Mouse (Mus musculus) forebrain, embryonic 14.5 days (tissue): ENCODE results near the gene D630003M21Rik. TPM values are rescaled to one million over a fixed set of nuclear protein-coding genes. Genes with fewer than 3 reads are reported as not detected.

ENCODE experiments used
- ATAC-seq: fragments of 200-750 bp; cut with Nextera tagmentation; 2 replicates; pipeline ENCODE4 v1.8.0; 2017; ENCODE audit warnings: mild to moderate bottlenecking, moderate library complexity
- DNase-seq: peaks from one replicate; pipeline ENCODE4 v3.0.0-alpha.2; 2015; ENCODE audit warnings: low spot score
- H3K27ac ChIP-seq: fragments of 300-500 bp; sonication (generic); 2 replicates; pipeline ENCODE4 v1.5.1; 2014; ENCODE audit warnings: low read depth, mild to moderate bottlenecking, control low read depth, low read length, moderate library complexity
- H3K27me3 ChIP-seq: fragments of 300-500 bp; sonication (generic); replicated peaks from 2 replicates; pipeline ENCODE4 v1.6.1; 2014; ENCODE audit warnings: low read length, control low read depth, mixed read lengths; ENCODE audit not compliant: control insufficient read depth, insufficient read depth
- H3K36me3 ChIP-seq: fragments of 300-500 bp; sonication (generic); 2 replicates; pipeline ENCODE4 v1.6.1; 2014; ENCODE audit warnings: low read length, control low read depth; ENCODE audit not compliant: control insufficient read depth, insufficient read depth
- H3K4me1 ChIP-seq: fragments of 300-500 bp; sonication (generic); 2 replicates; pipeline ENCODE4 v1.6.1; 2014; ENCODE audit warnings: antibody characterized with exemption, low read length, control low read depth; ENCODE audit not compliant: control insufficient read depth, insufficient read depth
- H3K4me2 ChIP-seq: fragments of 300-500 bp; sonication (generic); 2 replicates; pipeline ENCODE4 v1.6.1; 2014; ENCODE audit warnings: mild to moderate bottlenecking, control low read depth, low read length
- H3K4me3 ChIP-seq: fragments of 300-500 bp; sonication (generic); 2 replicates; pipeline ENCODE4 v1.5.1; 2014; ENCODE audit warnings: low read depth, low read length, control low read depth
- H3K9ac ChIP-seq: fragments of 300-500 bp; sonication (generic); 2 replicates; pipeline ENCODE4 v1.6.1; 2014; ENCODE audit warnings: mild to moderate bottlenecking, low read length, control low read depth, moderate library complexity
- H3K9me3 ChIP-seq: fragments of 300-500 bp; sonication (generic); replicated peaks from 2 replicates; pipeline ENCODE4 v1.6.1; 2016; ENCODE audit warnings: low read length, control low read depth, mixed read lengths; ENCODE audit not compliant: control insufficient read depth
- WGBS: fragments of 180-500 bp; shearing (Covaris S2); extraction: QIAGEN DNeasy Blood & Tissue Kit; methylation state at CpG from one replicate; pipeline ENCODE4 v1.1.7; 2014; 5-methylcytosine and 5-hydroxymethylcytosine counted together
- polyA plus RNA-seq: library from polyadenylated mRNA; unstranded; fragments of >200 nt; fragmentation: Nextera tagmentation; extraction: Ambion mirVana; gene quantifications from 2 replicates; pipeline ENCODE4 v1.2.1, GENCODE M21; 2014

D630003M21Rik gene
- polyA plus RNA-seq, 1 experiment from 2014 or later = 1.5 TPM

- Histone ChIP-seq H3K4me1 (peaks cover 24% of the 10 kb centered on the region), H3K4me2 (peak overlapping the region; percentile 33), H3K36me3 (no peaks in the 10 kb centered on the region), H3K27me3 (no peaks in the 10 kb centered on the region), H3K9ac (no peak overlapping the region), H3K27ac (peak overlapping the region; percentile 14; the same call in 1 of the 2 replicates), H3K9me3 (no peaks in the 10 kb centered on the region), H3K4me3 (no peak overlapping the region; the same call in 1 of the 2 replicates)
- WGBS = 13% methylated on average over 18 of the region's 18 CpGs
- ATAC-seq (peak; percentile 30; the same call in 1 of the 2 replicates), DNase-seq (peak; percentile 81)
These were observed 49.5 kb downstream of the D630003M21Rik start for GRCm38 (mm10) chr2:158179370-158180111.

- H3K4me3 ChIP-seq = no peak overlapping the region; the same call in 1 of the 2 replicates
These were observed 50.2 kb downstream of the D630003M21Rik start for GRCm38 (mm10) chr2:158178696-158179369.

GRCm38 (mm10) chr2:158178139-158178538 lies 50.9 kb downstream of the D630003M21Rik start:
- Histone ChIP-seq H3K27ac (peak overlapping the region; percentile 30; the same call in 1 of the 2 replicates), H3K9ac (no peak overlapping the region), H3K27me3 (no peaks in the 10 kb centered on the region), H3K9me3 (no peaks in the 10 kb centered on the region), H3K4me1 (peaks cover 24% of the 10 kb centered on the region), H3K36me3 (no peaks in the 10 kb centered on the region), H3K4me2 (no peak overlapping the region), H3K4me3 (no peak overlapping the region)
- DNase-seq = no peak
- ATAC-seq = no peak
- 75% methylated on average over 4 of the region's 4 CpGs for WGBS

More at GRCm38 (mm10) chr2:158178696-158179369, 50.2 kb downstream of the D630003M21Rik start:
- H3K4me2 ChIP-seq = peak overlapping the region; percentile 33
- DNase-seq (peak; percentile 28), ATAC-seq (no peak; the same call in 1 of the 2 replicates)
- no peaks in the 10 kb centered on the region for H3K36me3 ChIP-seq
- H3K9me3 ChIP-seq = no peaks in the 10 kb centered on the region
- peaks cover 24% of the 10 kb centered on the region for H3K4me1 ChIP-seq
- H3K27ac ChIP-seq = no peak overlapping the region
- peak overlapping the region; percentile 5; the same call in 1 of the 2 replicates for H3K9ac ChIP-seq
- H3K27me3 ChIP-seq = no peaks in the 10 kb centered on the region
- 11% methylated on average over 16 of the region's 19 CpGs for WGBS

GRCm38 (mm10) chr2:158177574-158177973 lies 51.4 kb downstream of the D630003M21Rik start:
- peak; percentile 87 for DNase-seq
- Histone ChIP-seq H3K27me3 (no peaks in the 10 kb centered on the region), H3K27ac (peak overlapping the region; percentile 30), H3K9me3 (no peaks in the 10 kb centered on the region), H3K4me3 (no peak overlapping the region), H3K4me2 (no peak overlapping the region), H3K4me1 (peaks cover 24% of the 10 kb centered on the region), H3K9ac (no peak overlapping the region), H3K36me3 (no peaks in the 10 kb centered on the region)
- ATAC-seq = peak; percentile 63
- WGBS = 2% methylated on average over 3 of the region's 3 CpGs

GRCm38 (mm10) chr2:158176763-158177162 lies 52.3 kb downstream of the D630003M21Rik start:
- DNase-seq = no peak
- no peak for ATAC-seq
- H3K27me3 ChIP-seq = no peaks in the 10 kb centered on the region
- no peak overlapping the region for H3K9ac ChIP-seq
- no peaks in the 10 kb centered on the region for H3K36me3 ChIP-seq
- no peak overlapping the region for H3K4me3 ChIP-seq
- peaks cover 20% of the 10 kb centered on the region for H3K4me1 ChIP-seq
- no peak overlapping the region for H3K4me2 ChIP-seq
- 94% methylated on average over 9 of the region's 9 CpGs for WGBS
- no peaks in the 10 kb centered on the region for H3K9me3 ChIP-seq
- no peak overlapping the region for H3K27ac ChIP-seq

GRCm38 (mm10) chr2:158175433-158175832 lies 53.6 kb downstream of the D630003M21Rik start:
- peaks cover 17% of the 10 kb centered on the region for H3K4me1 ChIP-seq
- H3K4me2 ChIP-seq = no peak overlapping the region
- H3K36me3 ChIP-seq = no peaks in the 10 kb centered on the region
- H3K27ac ChIP-seq = no peak overlapping the region
- no peaks in the 10 kb centered on the region for H3K9me3 ChIP-seq
- H3K9ac ChIP-seq = no peak overlapping the region
- no peak overlapping the region for H3K4me3 ChIP-seq
- WGBS = 89% methylated on average over 3 of the region's 3 CpGs
- no peaks in the 10 kb centered on the region for H3K27me3 ChIP-seq
- ATAC-seq (no peak), DNase-seq (no peak)

GRCm38 (mm10) chr2:158174958-158175357 lies 54.1 kb downstream of the D630003M21Rik start:
- Histone ChIP-seq H3K9ac (no peak overlapping the region), H3K4me1 (peaks cover 17% of the 10 kb centered on the region), H3K27ac (no peak overlapping the region), H3K36me3 (no peaks in the 10 kb centered on the region), H3K4me2 (no peak overlapping the region), H3K4me3 (no peak overlapping the region), H3K27me3 (no peaks in the 10 kb centered on the region), H3K9me3 (no peaks in the 10 kb centered on the region)
- ATAC-seq = no peak
- WGBS = 90% methylated on average over 15 of the region's 15 CpGs
- no peak for DNase-seq

- Histone ChIP-seq H3K27ac (no peak overlapping the region), H3K4me1 (peaks cover 14% of the 10 kb centered on the region), H3K9ac (no peak overlapping the region), H3K9me3 (no peaks in the 10 kb centered on the region), H3K4me2 (no peak overlapping the region), H3K36me3 (no peaks in the 10 kb centered on the region), H3K4me3 (no peak overlapping the region), H3K27me3 (no peaks in the 10 kb centered on the region)
- 88% methylated on average over 5 of the region's 5 CpGs for WGBS
- ATAC-seq = no peak
- no peak for DNase-seq
These were observed 54.6 kb downstream of the D630003M21Rik start for GRCm38 (mm10) chr2:158174438-158174837.

- DNase-seq (no peak), ATAC-seq (no peak)
- no peaks in the 10 kb centered on the region for H3K36me3 ChIP-seq
- H3K4me2 ChIP-seq = no peak overlapping the region
- no peaks in the 10 kb centered on the region for H3K9me3 ChIP-seq
- 75% methylated on average over 2 of the region's 2 CpGs for WGBS
- H3K27ac ChIP-seq = no peak overlapping the region
- no peak overlapping the region for H3K9ac ChIP-seq
- H3K27me3 ChIP-seq = no peaks in the 10 kb centered on the region
- no peak overlapping the region for H3K4me3 ChIP-seq
- no peaks in the 10 kb centered on the region for H3K4me1 ChIP-seq
These were observed 58.6 kb downstream of the D630003M21Rik start for GRCm38 (mm10) chr2:158170394-158170793.
